Mouse (Mus musculus) adrenal gland, adult (tissue): ENCODE results near the gene Szrd1.
A peak's percentile ranks its signal among the peaks of the same experiment; 100 is the strongest.
"Not testable (repeated sequence)": the region's sequence is repeated elsewhere in the genome, so short reads cannot be mapped to it uniquely, and the experiment has no call there.

Source experiments
- DNase-seq, 2 experiments: peaks; one replicate each; pipeline ENCODE4 v3.0.0; 2022 to 2023; ENCODE audit warnings: low spot score in 1 of 2; ENCODE audit not compliant: inconsistent age in 2 of 2

Gene Szrd1

DNA sequence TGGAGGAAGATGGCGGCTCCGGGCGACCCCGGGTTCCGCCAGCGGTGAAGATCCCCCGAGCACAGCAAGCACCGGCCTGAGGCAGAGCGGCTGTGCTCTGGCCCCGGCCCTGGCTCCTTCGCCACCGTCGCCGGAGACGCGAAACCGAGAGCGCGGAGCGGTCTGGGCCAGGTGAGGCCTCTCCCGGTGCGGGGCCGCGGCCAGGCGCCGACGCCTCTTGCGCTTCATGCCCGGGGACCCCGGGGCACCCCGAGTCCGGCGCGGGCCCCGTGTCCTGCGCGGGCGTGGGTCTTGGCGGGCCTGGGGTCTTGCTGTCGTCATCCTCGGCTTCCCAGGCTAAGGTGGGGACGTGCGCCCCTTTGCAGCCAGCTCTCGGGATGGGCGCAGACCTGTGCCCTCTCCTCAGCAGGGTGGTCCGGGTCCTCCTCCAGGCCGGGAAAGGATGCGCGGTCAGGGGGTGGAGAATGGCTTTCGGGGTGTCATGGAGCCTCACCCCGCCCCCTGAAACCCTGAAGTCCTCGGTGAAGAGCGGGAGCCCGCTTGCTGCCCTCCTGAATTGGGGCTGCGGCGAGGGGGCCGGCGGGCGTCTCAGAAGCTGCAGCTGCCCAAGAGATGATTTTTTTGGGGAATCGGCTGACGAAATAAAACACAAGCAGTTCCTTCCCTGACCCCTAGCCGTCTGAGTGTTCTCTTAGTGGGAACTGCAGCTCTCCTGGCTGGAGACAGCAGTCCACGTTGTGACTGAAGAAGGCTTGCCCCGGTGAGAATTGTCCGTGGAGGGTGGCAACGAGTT is 8.6 kb upstream of the Szrd1 start:
- peak in 1 of 2 experiments; percentile 84 for DNase-seq

DNA sequence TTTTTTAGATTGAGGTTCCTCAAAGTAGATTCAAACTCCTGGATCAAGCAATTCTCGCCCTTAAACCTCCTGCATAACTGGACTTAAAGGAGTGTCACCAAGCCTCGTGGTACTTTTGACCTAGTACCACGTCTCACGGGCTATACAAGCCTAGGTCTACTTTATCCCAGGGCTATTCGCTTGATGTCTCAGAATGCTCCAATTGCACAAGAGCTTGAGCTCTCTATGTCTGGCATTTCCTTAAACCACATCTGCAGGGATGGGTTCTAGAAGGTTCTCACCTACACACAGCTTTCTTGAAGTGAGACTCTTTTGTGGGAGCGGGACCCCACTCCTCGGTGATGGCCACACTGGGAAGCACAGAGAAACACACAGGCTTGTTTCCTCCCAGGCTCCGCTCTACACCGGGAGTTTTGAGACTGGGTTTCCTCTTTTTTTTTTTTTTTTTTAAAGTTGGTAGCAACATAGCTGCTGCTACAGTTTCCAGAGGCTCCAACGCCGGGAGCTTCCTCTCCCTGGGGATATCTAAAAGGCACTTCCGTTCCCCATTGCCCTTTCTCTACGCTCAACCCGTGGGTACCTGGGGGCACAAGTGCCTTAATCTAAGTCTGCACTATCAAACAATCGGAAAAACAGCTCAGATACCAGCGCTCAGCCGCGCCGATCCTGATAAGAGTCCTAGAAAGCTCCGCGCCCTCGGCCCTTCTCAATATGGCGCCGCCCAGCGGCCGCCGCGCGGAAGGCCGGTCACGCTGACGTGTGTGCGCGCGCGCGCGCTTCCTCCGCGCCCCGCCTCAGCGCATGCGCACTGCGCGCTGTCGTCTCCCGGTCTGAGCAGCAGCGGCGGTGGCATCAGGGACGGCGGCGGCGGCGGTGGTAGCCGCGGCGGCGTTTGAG is 7.8 kb upstream of the Szrd1 start, which contains the start of gene Fbxo42:
TSS of gene Fbxo42 (plus strand) at position 802 of the 897 bp plus-strand sequence.
- peak; percentile 96 to 98 for DNase-seq

DNA sequence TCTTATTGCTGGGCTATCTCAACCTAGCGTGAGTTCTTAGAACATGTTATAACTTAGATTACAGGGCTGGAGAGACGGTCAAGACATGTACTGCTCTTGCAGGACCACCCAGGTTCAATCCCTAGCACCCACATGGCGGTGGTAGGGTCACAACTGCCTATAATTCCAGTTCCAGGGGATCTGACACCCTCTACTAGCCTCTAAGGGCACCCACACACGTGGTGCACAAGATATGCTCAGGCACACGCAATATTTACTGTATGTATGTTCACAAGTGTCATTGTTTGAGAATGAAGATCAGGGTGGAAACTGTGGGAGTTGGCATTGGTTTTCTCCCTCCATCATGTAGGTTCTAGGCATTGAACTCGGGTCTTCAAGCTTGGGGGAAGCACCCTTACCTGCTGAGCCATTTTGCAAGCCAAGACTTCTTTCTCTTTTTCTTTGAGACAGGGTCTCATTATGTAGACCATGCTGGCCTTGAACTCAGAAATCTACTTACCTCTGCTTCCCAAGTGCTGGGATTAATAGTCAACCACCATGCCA is 7.0 kb upstream of the Szrd1 start:
- DNase-seq = no peak

- not testable (repeated sequence) for DNase-seq
These were observed 5.5 kb upstream of the Szrd1 start for GRCm38 (mm10) chr4:141145124-141145523.

DNA sequence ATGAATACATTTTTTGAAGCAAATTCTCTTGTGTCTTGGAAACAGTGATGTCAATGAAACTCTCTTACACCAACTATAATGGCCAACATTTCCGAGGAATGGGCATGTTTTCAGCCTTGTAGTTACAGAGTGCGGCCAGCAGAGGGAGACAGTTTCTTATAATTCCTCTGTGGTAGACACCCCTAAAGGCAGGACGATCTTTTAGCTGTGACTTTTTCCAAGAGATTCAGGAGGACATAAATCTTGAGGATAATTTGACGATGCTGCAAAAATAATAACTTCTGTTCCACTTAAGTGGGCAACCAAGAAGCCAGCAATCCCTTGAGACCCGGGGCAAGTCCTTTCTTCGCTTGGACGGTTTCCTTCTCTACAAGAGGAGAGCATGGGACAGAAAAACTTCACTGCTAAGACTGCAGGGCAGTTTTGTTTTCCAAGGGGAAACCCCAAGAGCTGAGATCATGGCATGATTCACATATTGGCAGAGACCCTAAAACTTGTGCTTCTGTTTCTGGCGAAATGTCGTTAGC is 2.8 kb upstream of the Szrd1 start:
- DNase-seq = peak; percentile 82 to 95

DNA sequence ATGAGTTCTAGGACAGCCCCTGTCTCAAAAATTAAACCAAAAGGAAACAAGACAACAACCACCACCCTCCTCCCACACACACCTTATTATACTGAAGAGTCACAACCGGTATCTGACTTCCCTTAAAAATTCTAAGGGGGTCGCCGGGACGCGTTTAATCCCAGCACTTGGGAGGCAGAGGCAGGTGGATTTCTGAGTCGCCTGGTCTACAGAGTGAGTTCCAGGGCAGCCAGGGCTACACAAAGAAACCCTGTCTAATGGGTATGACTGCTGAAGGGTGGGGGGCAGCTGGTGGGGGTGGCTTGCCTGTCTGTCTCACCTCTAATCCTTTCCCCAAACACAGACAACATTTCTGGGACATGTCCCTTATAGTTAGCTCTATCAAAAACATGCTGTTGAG is 1.4 kb upstream of the Szrd1 start:
- DNase-seq = no peak

DNA sequence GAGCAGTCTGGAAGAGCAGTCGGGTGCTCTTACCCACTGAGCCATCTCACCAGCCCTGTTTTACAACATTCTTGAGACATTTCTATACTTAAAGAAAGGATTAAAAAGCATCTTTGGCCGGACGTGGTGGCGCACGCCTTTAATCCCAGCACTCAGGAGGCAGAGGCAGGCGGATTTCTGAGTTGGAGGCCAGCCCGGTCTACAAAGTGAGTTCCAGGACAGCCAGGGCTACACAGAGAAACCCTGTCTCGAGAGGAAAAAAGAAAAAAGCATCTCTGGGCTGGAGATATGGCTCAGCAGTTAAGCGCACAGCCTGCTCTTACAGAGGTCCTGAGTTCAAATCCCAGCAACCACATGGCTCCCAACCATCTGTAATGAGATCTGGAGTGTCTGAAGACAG is 779 bp upstream of the Szrd1 start:
- peak in 1 of 2 experiments; percentile 54 for DNase-seq

GRCm38 (mm10) chr4:141138425-141139115 is 1.0 kb downstream of the Szrd1 start:
- DNase-seq = peak in 1 of 2 experiments; percentile 71

GRCm38 (mm10) chr4:141137740-141138139 is 1.8 kb downstream of the Szrd1 start:
- not testable (repeated sequence) for DNase-seq

DNA sequence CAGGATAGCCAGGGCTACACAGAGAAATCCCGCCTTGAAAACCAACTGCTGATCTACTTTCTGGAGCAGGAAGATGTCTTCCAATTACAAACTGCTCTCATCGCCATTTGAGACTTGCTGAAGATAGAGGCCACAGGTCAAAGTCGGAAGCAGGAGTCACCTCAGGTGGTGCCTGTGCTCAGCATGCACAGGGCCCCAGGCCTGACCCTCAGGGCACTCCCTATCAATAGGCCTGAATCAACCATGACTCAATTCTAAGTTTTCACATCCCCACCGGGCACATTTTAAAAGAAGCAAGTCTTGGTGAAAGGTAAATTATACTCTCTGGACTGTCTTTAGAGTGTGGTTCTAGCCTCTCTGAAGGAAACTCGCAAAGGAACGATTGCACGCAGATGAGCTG is 3.4 kb downstream of the Szrd1 start:
- DNase-seq = no peak

DNA sequence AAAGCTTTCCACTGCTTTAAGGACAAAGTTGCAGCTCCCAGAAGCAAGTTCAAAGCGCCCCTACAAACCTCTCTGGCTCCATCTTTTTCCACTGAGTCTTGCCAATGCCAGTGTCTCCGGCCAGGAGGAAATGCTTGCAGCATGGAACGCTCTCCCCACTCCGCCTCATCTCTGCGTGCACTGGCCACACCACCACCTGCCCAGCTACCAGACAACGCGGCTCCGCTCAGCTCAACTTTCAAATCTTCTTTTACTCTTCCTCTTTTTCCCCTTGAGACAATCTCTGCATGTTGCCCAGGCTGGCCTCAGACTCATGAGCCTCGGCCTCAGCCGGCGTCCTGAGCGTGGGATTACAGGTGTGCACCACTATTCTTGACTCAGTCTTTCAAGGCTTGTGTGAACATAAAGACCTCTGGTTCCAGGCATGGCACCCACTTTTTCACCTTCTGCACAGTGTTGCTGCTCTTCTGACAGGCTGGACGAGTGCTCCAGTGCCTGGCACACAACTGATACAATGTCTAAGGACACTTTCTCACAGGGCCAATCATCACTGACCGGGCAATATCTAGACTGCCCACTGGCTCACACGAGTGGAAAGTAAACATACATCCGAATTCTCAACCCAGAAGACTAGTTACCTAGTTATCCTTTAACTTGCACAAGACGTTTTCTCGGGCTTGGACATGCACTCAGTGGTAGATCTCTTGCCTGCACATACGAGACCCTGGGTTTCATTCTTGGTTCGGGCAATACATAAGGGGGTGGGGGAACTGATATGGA is 4.6 kb downstream of the Szrd1 start:
- DNase-seq = peak in 1 of 2 experiments; percentile 53

GRCm38 (mm10) chr4:141134031-141134441 is 5.5 kb downstream of the Szrd1 start:
- no peak for DNase-seq

DNA sequence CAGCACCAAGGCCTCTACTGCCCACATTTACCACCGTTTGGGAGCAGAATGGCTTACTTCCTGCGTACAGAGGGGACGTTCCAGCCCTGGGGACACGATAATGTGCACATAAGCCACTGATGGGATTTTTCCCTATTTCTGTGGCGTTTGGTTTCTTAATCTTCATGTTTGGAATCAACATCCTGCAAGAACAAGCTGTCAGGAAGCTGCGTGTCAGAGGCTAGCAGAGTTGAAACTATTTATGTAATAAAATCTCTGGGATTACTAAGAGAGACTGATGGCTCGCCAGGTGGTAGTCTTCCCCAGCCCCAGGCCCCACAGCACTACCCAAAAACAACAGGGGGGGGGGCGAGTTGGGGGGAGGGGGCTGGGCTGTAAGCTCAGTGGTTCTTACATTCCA is 6.3 kb downstream of the Szrd1 start:
- no peak for DNase-seq

- DNase-seq = no peak
These were observed 7.4 kb downstream of the Szrd1 start for GRCm38 (mm10) chr4:141132191-141132590.

- DNase-seq = peak in 1 of 2 experiments; percentile 72
These were observed 8.0 kb downstream of the Szrd1 start for GRCm38 (mm10) chr4:141131531-141132061.

DNA sequence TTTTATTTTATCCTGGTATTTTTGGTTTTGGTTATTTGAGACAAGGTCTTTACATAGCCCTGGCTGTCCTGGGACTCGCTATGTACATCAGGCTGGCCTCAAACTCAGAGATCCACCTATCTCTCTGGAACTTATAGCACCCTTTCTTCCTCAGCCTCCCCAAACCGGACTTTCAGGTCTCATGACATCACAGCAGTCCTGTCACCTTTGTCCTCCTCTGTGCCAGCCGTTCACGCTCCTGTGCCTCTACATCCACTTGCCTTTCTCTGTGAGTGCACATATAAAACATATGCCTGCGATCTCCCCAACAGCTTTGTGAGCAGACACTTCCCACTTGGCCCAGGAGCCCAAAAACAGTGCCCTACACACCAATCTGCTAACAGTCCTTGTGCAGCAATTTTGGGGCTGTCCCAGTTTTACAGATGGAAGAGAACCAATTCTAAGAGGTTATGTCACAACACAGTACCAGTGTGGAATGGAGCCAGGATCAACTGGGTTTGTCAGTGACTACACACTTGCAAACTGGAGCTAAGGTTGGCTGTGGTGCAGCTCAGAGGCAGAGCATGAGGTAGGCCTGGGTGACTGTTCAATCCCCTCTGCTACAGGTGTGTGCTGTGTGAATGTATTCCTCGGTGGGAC is 8.8 kb downstream of the Szrd1 start:
- peak in 1 of 2 experiments; percentile 89 for DNase-seq

DNA sequence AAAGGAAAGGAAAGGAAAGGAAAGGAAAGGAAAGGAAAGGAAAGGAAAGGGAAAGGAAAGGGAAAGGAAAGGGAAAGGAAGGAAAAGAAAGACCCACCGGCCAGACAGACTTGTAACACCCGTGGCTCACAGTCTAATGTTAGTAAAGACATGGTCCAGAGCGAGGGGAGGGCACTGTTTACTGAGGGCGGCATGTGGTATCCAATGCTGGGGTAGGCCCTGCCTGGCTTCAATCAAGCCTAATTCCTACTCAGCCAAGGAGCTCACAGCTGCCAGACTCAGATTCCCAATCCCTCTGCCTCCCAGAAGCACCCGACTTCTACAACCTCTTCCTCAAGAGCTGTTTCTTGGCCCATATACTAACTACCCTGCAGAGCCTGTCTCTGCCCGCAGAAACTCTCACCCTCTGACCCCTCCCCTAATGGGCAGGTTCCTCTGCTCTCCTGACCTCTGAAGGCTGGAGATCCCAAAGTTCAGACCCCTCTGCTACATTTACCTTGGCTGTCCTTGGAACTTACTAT is 10.3 kb downstream of the Szrd1 start:
- DNase-seq = no peak

DNA sequence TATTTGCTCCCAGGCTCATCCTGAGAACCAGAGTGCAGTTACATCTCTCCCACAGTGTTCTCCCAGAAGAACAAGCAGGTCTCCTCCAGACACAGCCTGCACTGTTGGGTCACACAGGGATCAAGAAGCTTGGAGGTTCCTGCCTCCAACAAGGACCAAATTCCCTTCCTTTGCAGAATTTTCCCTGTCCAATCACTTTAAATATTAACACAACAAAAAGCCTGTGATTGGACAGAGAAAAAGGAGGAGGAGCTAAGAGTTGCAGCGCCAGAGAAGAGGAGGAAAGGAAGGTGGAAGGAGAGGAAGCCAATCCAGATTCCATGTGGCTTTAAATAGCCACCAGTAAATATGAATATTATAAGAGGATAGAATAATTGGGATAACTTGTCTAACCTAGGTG is 16.5 kb downstream of the Szrd1 start:
- no peak for DNase-seq

DNA sequence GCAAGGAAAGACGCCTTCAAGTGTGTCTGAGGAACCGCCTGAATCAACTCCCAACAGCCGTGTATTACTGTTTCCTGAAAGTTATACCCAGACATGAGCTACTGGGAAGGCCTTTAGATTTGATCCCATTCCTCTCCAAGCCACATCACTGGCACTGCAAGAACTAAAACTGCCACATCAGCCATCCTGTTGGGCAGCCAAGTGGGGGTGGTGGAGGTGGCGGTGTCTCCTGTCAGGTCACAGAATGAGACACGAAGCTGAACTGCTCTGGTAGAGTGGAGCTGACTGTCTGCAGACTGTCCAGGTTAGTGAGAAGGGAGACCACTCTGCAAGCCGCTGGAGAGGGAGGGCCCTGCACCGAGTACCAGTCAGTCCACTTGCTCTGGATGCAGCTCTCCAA is 16.9 kb downstream of the Szrd1 start:
- no peak for DNase-seq
